Comparison of ENCODE assay signal across 1 mouse cellular context in the genomic region with DNA sequence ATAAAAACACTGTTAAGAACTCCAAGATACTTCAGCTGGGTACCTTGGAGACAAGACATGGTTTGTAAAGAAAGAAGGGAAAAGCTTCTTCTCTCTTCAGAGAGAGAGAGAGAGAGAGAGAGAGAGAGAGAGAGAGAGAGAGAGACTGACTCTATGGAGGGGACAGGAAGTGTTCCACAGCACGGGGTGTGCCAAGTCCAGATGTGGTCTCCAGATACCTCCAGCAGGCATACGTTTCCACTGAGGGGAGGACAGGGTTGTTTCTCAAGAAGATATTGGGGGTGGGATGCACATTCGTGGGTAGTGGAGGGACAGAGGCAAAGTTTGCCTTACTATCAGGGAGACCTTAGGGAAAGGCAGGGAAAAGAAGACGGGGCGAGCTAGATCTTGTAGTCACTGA.
A peak's percentile ranks its signal among the peaks of the same experiment; 100 is the strongest.
TF ChIP-seq lines count a peak whose summit lies in the region.

No protein-coding gene starts in this region.

TF ChIP-seq in MEL, 35 proteins besides CTCF, POLR2A, EP300 and RAD21 (continued from another document):
- TF ChIP-seq ZKSCAN1 (IDR thresholded peaks at IDR 0.05; ENCODE audit: low read depth, low read length) (no peak), POLR2AphosphoS2 (IDR thresholded peaks at IDR 0.05; ENCODE audit: low read length) (peak; percentile 74), HCFC1 (IDR thresholded peaks at IDR 0.05; ENCODE audit: low read depth, low read length) (peak; percentile 73; the same call in 1 of the 2 replicates), POLR2AphosphoS5 (IDR thresholded peaks at IDR 0.05; ENCODE audit: borderline replicate concordance, low read depth, low read length) (no peak), NRF1 (IDR thresholded peaks at IDR 0.05; ENCODE audit: insufficient read depth, low read depth, low read length, poor library complexity, severe bottlenecking) (no peak), SIN3A (IDR thresholded peaks at IDR 0.05; ENCODE audit: low read length) (peak; percentile 96), MAFK (IDR thresholded peaks at IDR 0.05; ENCODE audit: borderline replicate concordance, low read depth, low read length) (no peak; the same call in 1 of the 2 replicates), JUND (IDR thresholded peaks at IDR 0.05; ENCODE audit: low read depth, low read length) (peak; percentile 100), NELFE (IDR thresholded peaks at IDR 0.05; ENCODE audit: low read depth, low read length) (peak; percentile 82), E2F4 (IDR thresholded peaks at IDR 0.05; ENCODE audit: borderline replicate concordance, low read depth, low read length) (no peak), ZMIZ1 (IDR thresholded peaks at IDR 0.05; ENCODE audit: low read depth, low read length) (peak; percentile 84; the same call in 1 of the 2 replicates), MYC (IDR thresholded peaks at IDR 0.05; ENCODE audit: low read depth, low read length) (peak; percentile 81), TAL1 (IDR thresholded peaks at IDR 0.05; ENCODE audit: low read length) (peak; percentile 91), MXI1 (IDR thresholded peaks at IDR 0.05; ENCODE audit: low read depth, low read length) (peak; percentile 79), UBTF (IDR thresholded peaks at IDR 0.05; ENCODE audit: borderline replicate concordance, insufficient read depth, low read depth, low read length) (no peak), MAZ (IDR thresholded peaks at IDR 0.05; ENCODE audit: low read depth, low read length) (peak; percentile 93), USF1 (IDR thresholded peaks at IDR 0.05; ENCODE audit: low read depth, low read length) (peak; percentile 57; the same call in 1 of the 2 replicates), ELF1 (IDR thresholded peaks at IDR 0.05; ENCODE audit: low read depth, low read length) (peak; percentile 78), CHD2 (IDR thresholded peaks at IDR 0.05; ENCODE audit: low read length) (0 out of 2 replicates have a peak, but pooled peaks have one; percentile 22), TCF12 (IDR thresholded peaks at IDR 0.05; ENCODE audit: low read depth, low read length) (peak; percentile 91), TBP (IDR thresholded peaks at IDR 0.05; ENCODE audit: low read depth, low read length) (peak; percentile 95), ZNF384 (IDR thresholded peaks at IDR 0.05; ENCODE audit: low read depth, low read length) (0 out of 2 replicates have a peak, but pooled peaks have one; percentile 59), MAX (IDR thresholded peaks at IDR 0.05; ENCODE audit: low read length) (peak; percentile 80), KAT2A (conservative IDR thresholded peaks at IDR 0.05; ENCODE audit: low read depth, low read length) (peak; percentile 22; the same call in 1 of the 2 replicates), GABPA (IDR thresholded peaks at IDR 0.05; ENCODE audit: low read depth, low read length) (no peak), CHD1 (IDR thresholded peaks at IDR 0.05; ENCODE audit: low read depth, low read length) (no peak), MEF2A (IDR thresholded peaks at IDR 0.05; ENCODE audit: extremely low read depth, insufficient replicate concordance, low read depth, low read length, poor library complexity, severe bottlenecking) (no peak), BHLHE40 (IDR thresholded peaks at IDR 0.05; ENCODE audit: borderline replicate concordance, low read depth, low read length) (peak; percentile 90)
